Mouse (Mus musculus): ENCODE results near the gene Eprs.

DNA sequence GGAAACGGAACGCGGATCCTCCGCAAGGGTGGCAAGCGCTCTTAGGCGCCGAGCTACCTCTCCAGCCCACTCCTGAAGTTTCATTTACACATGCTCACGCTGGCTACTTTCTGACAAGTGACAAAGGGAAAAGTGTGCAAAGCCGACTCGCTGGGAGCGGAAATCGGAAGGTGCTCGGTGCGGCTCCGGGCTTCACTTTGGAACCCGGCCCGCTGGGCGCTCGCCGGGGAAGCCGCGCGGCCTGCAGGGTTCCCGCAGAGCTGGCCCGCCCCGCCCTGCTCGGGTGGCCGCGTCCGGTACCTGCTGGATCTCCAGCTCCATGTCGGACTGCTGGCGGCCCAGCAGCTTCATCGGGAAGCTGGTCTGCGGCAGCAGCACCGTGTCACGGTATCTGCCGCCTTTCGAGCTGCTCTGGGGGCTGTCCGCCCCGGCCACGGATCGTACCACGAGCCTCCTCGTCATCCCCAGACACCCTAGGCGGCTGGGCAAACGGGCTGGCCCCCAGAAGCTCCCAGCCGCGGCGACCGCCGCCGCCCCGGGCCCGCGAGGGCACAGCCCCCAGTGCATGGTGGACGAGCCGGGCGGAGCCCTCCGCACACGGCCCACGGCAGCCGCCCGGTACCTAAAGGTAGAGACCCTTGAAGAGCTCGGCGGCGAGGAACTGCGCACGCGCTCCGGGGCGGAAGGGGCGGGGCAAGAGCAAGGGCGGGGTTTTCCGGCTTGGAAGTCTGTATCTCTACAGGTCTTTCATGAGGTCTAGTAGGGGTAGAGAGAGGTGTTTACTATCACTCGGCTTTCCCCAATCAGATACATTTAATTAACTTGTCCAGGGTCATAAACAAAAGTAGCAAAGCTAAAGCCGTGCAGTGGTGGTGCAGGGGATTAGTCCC, 33.9 kb upstream of the Eprs start, which contains the start of gene Iars2:
- TF ChIP-seq CTCF (IDR thresholded peaks at IDR 0.05; ENCODE audit: low read depth, low read length): no peak
- no peak for TF ChIP-seq POLR2A (IDR thresholded peaks at IDR 0.05; ENCODE audit: borderline replicate concordance, low read depth, low read length)
